Mouse (Mus musculus) midbrain, embryonic 13.5 days (tissue): ENCODE measurements around the gene Pramel1. TPM values are rescaled to one million over a fixed set of nuclear protein-coding genes. Genes with fewer than 3 reads are reported as not detected.
"Not testable (repeated sequence)": the region's sequence is repeated elsewhere in the genome, so short reads cannot be mapped to it uniquely, and the experiment has no call there.

Source experiments
- ATAC-seq: fragments of 200-750 bp; cut with Nextera tagmentation; 2 replicates; pipeline ENCODE4 v1.8.0; 2017; ENCODE audit warnings: mild to moderate bottlenecking, moderate TSS enrichment, moderate library complexity
- H3K27ac ChIP-seq: fragments of 300-500 bp; sonication (generic); 2 replicates; pipeline ENCODE4 v1.5.1; 2015; ENCODE audit warnings: inconsistent platforms, mild to moderate bottlenecking, moderate library complexity
- H3K27me3 ChIP-seq: fragments of 300-500 bp; sonication (generic); 2 replicates; pipeline ENCODE4 v1.6.1; 2015; ENCODE audit warnings: mild to moderate bottlenecking, inconsistent platforms
- H3K36me3 ChIP-seq: fragments of 300-500 bp; sonication (generic); 2 replicates; pipeline ENCODE4 v1.6.1; 2015; ENCODE audit warnings: mild to moderate bottlenecking, inconsistent platforms
- H3K4me1 ChIP-seq: fragments of 300-500 bp; sonication (generic); replicated peaks from 2 replicates; pipeline ENCODE4 v1.6.1; 2015; ENCODE audit warnings: inconsistent platforms
- H3K4me2 ChIP-seq: fragments of 300-500 bp; sonication (generic); replicated peaks from 2 replicates; pipeline ENCODE4 v1.6.1; 2015; ENCODE audit warnings: moderate library complexity, mild to moderate bottlenecking, inconsistent platforms
- H3K4me3 ChIP-seq: fragments of 300-500 bp; sonication (generic); replicated peaks from 2 replicates; pipeline ENCODE4 v1.5.1; 2015; ENCODE audit warnings: mild to moderate bottlenecking, inconsistent platforms
- H3K9ac ChIP-seq: fragments of 300-500 bp; sonication (generic); replicated peaks from 2 replicates; pipeline ENCODE4 v1.6.1; 2015; ENCODE audit warnings: mild to moderate bottlenecking, inconsistent platforms
- H3K9me3 ChIP-seq: fragments of 300-500 bp; sonication (generic); 2 replicates; pipeline ENCODE4 v1.6.1; 2016; ENCODE audit warnings: mild to moderate bottlenecking, inconsistent platforms
- WGBS: fragments of 180-500 bp; shearing (Covaris S2); methylation state at CpG from one replicate; pipeline ENCODE4 v1.1.7; 2015; 5-methylcytosine and 5-hydroxymethylcytosine counted together
- polyA plus RNA-seq: library from polyadenylated mRNA; unstranded; fragments of >200 nt; fragmentation: Nextera tagmentation; extraction: Ambion mirVana; gene quantifications from 2 replicates; pipeline ENCODE4 v1.2.1, GENCODE M21; 2015

Pramel1 gene
- polyA plus RNA-seq, 1 experiment from 2014 or later, result not detected

DNA sequence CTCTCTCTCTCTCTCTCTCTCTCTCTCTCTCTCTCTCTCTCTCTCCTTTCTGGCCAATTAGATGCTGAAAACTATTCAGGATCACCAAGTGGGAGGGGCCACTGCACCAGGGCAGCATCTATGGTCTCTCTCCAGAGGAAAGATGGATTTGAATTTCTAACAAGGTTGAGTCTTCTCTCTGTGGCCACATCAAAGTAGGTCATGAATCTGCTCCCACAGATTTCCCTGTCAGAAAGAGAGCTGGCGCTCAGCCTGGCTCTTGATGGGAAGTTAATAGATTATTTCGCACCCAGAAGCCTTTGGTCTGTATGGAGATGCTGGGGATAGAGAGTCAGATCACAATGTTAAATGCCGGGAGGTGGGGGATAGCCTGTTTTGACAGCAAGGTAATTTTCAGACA, 12.1 kb upstream of the Pramel1 start:
- Histone ChIP-seq H3K9ac (no peak overlapping the region), H3K4me1 (peaks cover 18% of the 10 kb centered on the region), H3K36me3 (no peaks in the 10 kb centered on the region), H3K9me3 (no peaks in the 10 kb centered on the region), H3K27me3 (0 out of 2 replicates have a peak, but pooled peaks cover 6% of the 10 kb centered on the region), H3K27ac (peak overlapping the region; percentile 15; the same call in 1 of the 2 replicates), H3K4me2 (no peak overlapping the region), H3K4me3 (no peak overlapping the region)
- WGBS, result 49% methylated on average over 3 of the region's 3 CpGs
- no peak for ATAC-seq

GRCm38 (mm10) chr4:143383646-143384045, 10.6 kb upstream of the Pramel1 start:
- no peak for ATAC-seq
- Histone ChIP-seq H3K9ac (no peak overlapping the region), H3K36me3 (no peaks in the 10 kb centered on the region), H3K27ac (no peak overlapping the region), H3K4me1 (peaks cover 18% of the 10 kb centered on the region), H3K27me3 (no peaks in the 10 kb centered on the region), H3K4me3 (no peak overlapping the region), H3K4me2 (no peak overlapping the region), H3K9me3 (no peaks in the 10 kb centered on the region)
- 52% methylated on average over 4 of the region's 4 CpGs for WGBS

- H3K9me3 ChIP-seq, result peaks cover under 1% of the 10 kb centered on the region; the same call in 1 of the 2 replicates
- H3K4me3 ChIP-seq, result peak overlapping the region; percentile 34
- H3K9ac ChIP-seq, result peak overlapping the region; percentile 51; the same call in 1 of the 2 replicates
Observed at GRCm38 (mm10) chr4:143388955-143389702, 5.1 kb upstream of the Pramel1 start.

GRCm38 (mm10) chr4:143411566-143412218, 17.5 kb downstream of the Pramel1 start:
- 73% methylated on average over 5 of the region's 5 CpGs for WGBS
- no peaks in the 10 kb centered on the region; the same call in 1 of the 2 replicates for H3K9me3 ChIP-seq
- H3K27ac ChIP-seq, result no peak overlapping the region; the same call in 1 of the 2 replicates
- H3K27me3 ChIP-seq, result peaks cover 7% of the 10 kb centered on the region
- peak overlapping the region; percentile 59; the same call in 1 of the 2 replicates for H3K9ac ChIP-seq
- H3K4me3 ChIP-seq, result peak overlapping the region; percentile 52
- H3K4me2 ChIP-seq, result peak overlapping the region; percentile 56
- ATAC-seq, result peak; percentile 53
- H3K36me3 ChIP-seq, result peaks cover 26% of the 10 kb centered on the region
- H3K4me1 ChIP-seq, result peaks cover 10% of the 10 kb centered on the region

More at GRCm38 (mm10) chr4:143388955-143389702, 5.1 kb upstream of the Pramel1 start:
- 11% methylated on average over 31 of the region's 43 CpGs for WGBS
- ATAC-seq, result peak; percentile 82
- peak overlapping the region; percentile 57 for H3K4me2 ChIP-seq
- no peaks in the 10 kb centered on the region for H3K36me3 ChIP-seq
- no peaks in the 10 kb centered on the region for H3K4me1 ChIP-seq
- no peak overlapping the region for H3K27ac ChIP-seq
- H3K27me3 ChIP-seq, result no peaks in the 10 kb centered on the region

GRCm38 (mm10) chr4:143412219-143413092, 18.2 kb downstream of the Pramel1 start, which contains the start of gene Pramef8:
Pramef8 (plus strand) TSS chr4:143412426.
- Histone ChIP-seq H3K9me3 (no peaks in the 10 kb centered on the region; the same call in 1 of the 2 replicates), H3K27me3 (peaks cover 7% of the 10 kb centered on the region), H3K9ac (peak within 1 kb of the TSS; percentile 59), H3K4me2 (peak within 1 kb of the TSS; percentile 56), H3K27ac (peak within 1 kb of the TSS; percentile 81), H3K4me3 (peak within 1 kb of the TSS; percentile 52), H3K36me3 (peaks cover 33% of the 10 kb centered on the region), H3K4me1 (peaks cover 10% of the 10 kb centered on the region)
- peak; percentile 92 for ATAC-seq
- WGBS, result 1% methylated on average over 50 of the region's 50 CpGs

GRCm38 (mm10) chr4:143413621-143414020, 19.4 kb downstream of the Pramel1 start:
- WGBS, result 93% methylated on average over 1 of the region's 1 CpGs

GRCm38 (mm10) chr4:143414121-143414520, 19.9 kb downstream of the Pramel1 start:
- H3K36me3 ChIP-seq, result peaks cover 50% of the 10 kb centered on the region
- H3K4me2 ChIP-seq, result no peak overlapping the region
- H3K9ac ChIP-seq, result no peak overlapping the region
- no peak overlapping the region for H3K4me3 ChIP-seq
- ATAC-seq, result no peak
- H3K4me1 ChIP-seq, result peaks cover 10% of the 10 kb centered on the region
- no peak overlapping the region for H3K27ac ChIP-seq
- H3K27me3 ChIP-seq, result no peaks in the 10 kb centered on the region
- WGBS, result 93% methylated on average over 3 of the region's 3 CpGs
- no peaks in the 10 kb centered on the region; the same call in 1 of the 2 replicates for H3K9me3 ChIP-seq

More at GRCm38 (mm10) chr4:143413621-143414020, 19.4 kb downstream of the Pramel1 start:
- peaks cover 45% of the 10 kb centered on the region for H3K36me3 ChIP-seq
- H3K9me3 ChIP-seq, result no peaks in the 10 kb centered on the region; the same call in 1 of the 2 replicates
- H3K27me3 ChIP-seq, result peaks cover 2% of the 10 kb centered on the region; the same call in 1 of the 2 replicates
- H3K27ac ChIP-seq, result no peak overlapping the region
- H3K4me1 ChIP-seq, result peaks cover 10% of the 10 kb centered on the region
- ATAC-seq, result no peak
- no peak overlapping the region for H3K9ac ChIP-seq
- no peak overlapping the region for H3K4me3 ChIP-seq
- no peak overlapping the region for H3K4me2 ChIP-seq

DNA sequence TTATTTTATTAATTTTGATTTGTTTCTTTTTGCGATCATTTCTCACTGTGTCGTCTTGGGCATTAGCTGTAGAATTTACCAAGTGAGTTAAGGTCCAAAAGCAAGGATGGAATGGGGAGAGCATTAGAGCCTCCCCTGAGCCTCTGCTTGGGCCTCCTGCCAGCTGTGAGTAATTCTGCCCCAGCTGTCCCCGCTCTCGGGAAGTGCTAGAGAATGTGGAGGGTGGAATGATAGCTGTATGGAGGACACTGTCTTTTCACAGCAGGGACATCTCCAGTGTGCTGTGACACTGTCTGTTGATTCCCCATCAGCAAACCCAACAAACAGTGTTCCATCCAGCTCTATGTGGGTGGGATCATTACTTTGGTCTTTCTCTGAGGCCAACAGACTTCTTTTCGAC, 32.5 kb downstream of the Pramel1 start:
- H3K36me3 ChIP-seq, result peaks cover 17% of the 10 kb centered on the region
- not testable (repeated sequence) for H3K27ac ChIP-seq, H3K9me3 ChIP-seq, ATAC-seq, H3K9ac ChIP-seq, H3K4me1 ChIP-seq, H3K4me2 ChIP-seq, H3K27me3 ChIP-seq, H3K4me3 ChIP-seq
- 82% methylated on average over 5 of the region's 5 CpGs for WGBS

Other genes starting within 250 kb of the Pramel1 start
- 18.3 and 21.2 TPM in 2 replicates for gene Prdm2, start 181.4 kb upstream of the Pramel1 start, polyA plus RNA-seq
- 70.8 and 72.5 TPM in 2 replicates for gene Pdpn, start 94.9 kb upstream of the Pramel1 start, polyA plus RNA-seq
- gene Lrrc38, start 44.7 kb upstream of the Pramel1 start, polyA plus RNA-seq, result 0.19 and 0.28 TPM in 2 replicates
- gene Pramef8, start 18.0 kb downstream of the Pramel1 start, polyA plus RNA-seq, result 26.0 and 27.5 TPM in 2 replicates
- gene Oog4, start 55.9 kb downstream of the Pramel1 start, polyA plus RNA-seq, result not detected in 2 replicates
- not detected in 2 replicates for gene Gm13043, start 116.9 kb downstream of the Pramel1 start, polyA plus RNA-seq
- not detected in 2 replicates for gene Gm13040, start 141.5 kb downstream of the Pramel1 start, polyA plus RNA-seq
- not detected in 2 replicates for gene BC080695, start 157.3 kb downstream of the Pramel1 start, polyA plus RNA-seq
- gene Gm13057, start 157.3 kb downstream of the Pramel1 start, polyA plus RNA-seq, result not detected in 2 replicates
- not detected in 2 replicates for gene Gm13083, start 220.6 kb downstream of the Pramel1 start, polyA plus RNA-seq